Mouse (Mus musculus): ENCODE measurements at regions not wholly inside any gene's neighbourhood (a gene's known extent, or its start where the extent isn't known, plus 50 kb on each side); places are given as distances from the start of the nearest gene placed in this dataset.

DNA sequence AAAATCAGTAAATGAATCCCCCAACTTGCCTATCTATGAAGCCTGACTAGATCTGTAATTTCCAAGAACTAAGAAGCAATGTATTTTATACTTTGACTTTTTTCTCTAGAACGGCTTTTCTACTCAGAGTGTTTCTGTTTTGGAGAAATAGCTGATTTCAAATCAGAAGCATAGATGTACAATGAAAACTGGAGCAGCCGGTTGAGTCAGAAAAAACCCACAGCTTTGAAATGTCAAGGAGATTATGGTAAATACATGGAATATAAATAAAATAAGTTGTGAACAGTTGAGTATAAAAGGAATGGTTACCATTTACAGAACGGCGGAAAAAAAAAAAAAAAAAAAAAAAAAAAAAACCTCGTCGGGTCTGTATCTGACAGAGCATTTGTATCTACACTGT lies 791.4 kb upstream of the Gpc5 start:
- TF ChIP-seq CTCF (IDR thresholded peaks at IDR 0.05; ENCODE audit: borderline replicate concordance, insufficient read depth, low read depth, low read length) (no peak), POLR2A (IDR thresholded peaks at IDR 0.05; ENCODE audit: borderline replicate concordance, insufficient read depth, low read length) (no peak)
